Mouse (Mus musculus) CH12.LX (cell line): ENCODE data around the gene Clnk.

Experiments used
- CHD2 ChIP-seq: IDR thresholded peaks from 2 replicates; pipeline ENCODE4 v1.6.1; 2011; ENCODE audit warnings: low read length, improper control_type of control experiment
- CTCF ChIP-seq, 2 experiments: IDR thresholded peaks in 1 of 2; conservative IDR thresholded peaks in 1 of 2; 2 replicates each; pipeline ENCODE4 v1.5.1; 2011 to 2012; ENCODE audit warnings: low read depth in 2 of 2, low read length in 2 of 2, improper control_type of control experiment in 1 of 2, inconsistent platforms in 1 of 2, mild to moderate bottlenecking in 1 of 2, moderate library complexity in 1 of 2
- EP300 ChIP-seq: IDR thresholded peaks from 2 replicates; pipeline ENCODE4 v1.6.1; 2011; ENCODE audit warnings: low read length, improper control_type of control experiment
- HCFC1 ChIP-seq: IDR thresholded peaks from 2 replicates; pipeline ENCODE4 v1.6.1; 2012; ENCODE audit warnings: low read depth, mild to moderate bottlenecking, inconsistent platforms, low read length, improper control_type of control experiment
- MAX ChIP-seq: IDR thresholded peaks from 2 replicates; pipeline ENCODE4 v1.6.1; 2011; ENCODE audit warnings: low read length, improper control_type of control experiment
- NELFE ChIP-seq: IDR thresholded peaks from 2 replicates; pipeline ENCODE4 v1.6.1; 2011; ENCODE audit warnings: low read depth, low read length, improper control_type of control experiment
- POLR2A ChIP-seq: IDR thresholded peaks from 2 replicates; pipeline ENCODE4 v1.6.1; 2011; ENCODE audit warnings: low read depth, mild to moderate bottlenecking, improper control_type of control experiment, low read length
- POLR2AphosphoS2 ChIP-seq: IDR thresholded peaks from 2 replicates; pipeline ENCODE4 v1.6.1; 2011; ENCODE audit warnings: low read depth, low read length, improper control_type of control experiment
- USF1 ChIP-seq: IDR thresholded peaks from 2 replicates; pipeline ENCODE4 v1.6.1; 2014; ENCODE audit warnings: low read depth, mild to moderate bottlenecking, inconsistent platforms, low read length, improper control_type of control experiment
- ZMIZ1 ChIP-seq: IDR thresholded peaks from 2 replicates; pipeline ENCODE4 v1.6.1; 2012; ENCODE audit warnings: low read depth, mild to moderate bottlenecking, inconsistent platforms, low read length, improper control_type of control experiment

DNA sequence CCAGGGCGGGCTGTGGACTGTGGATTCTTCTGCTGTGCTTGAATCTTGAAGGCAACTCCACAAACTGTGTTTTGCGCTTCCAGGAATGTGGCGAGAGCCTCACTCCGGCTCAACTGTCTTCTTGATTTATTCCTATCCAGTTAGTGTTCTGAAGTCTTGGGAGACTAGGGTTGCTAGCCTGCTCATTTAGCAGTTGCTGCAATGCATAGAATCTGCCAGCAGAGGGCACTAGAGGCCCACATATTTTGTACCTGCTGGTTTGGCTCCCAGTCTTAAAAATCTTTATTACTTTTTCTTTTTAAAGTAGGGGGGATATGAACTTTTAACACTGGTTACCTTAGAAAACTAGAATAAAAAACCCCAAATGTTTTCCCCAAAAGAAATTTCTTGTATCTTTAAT lies 94.8 kb downstream of the Clnk start:
- no peak for TF ChIP-seq ZMIZ1
- no peak for TF ChIP-seq POLR2A
- peak; percentile 66 to 78 for TF ChIP-seq CTCF (conservative IDR thresholded peaks at IDR 0.05 in 1 of 2, IDR thresholded peaks at IDR 0.05 in 1 of 2; ENCODE audit: low read depth in 2 of 2, low read length in 2 of 2)
- TF ChIP-seq NELFE, result no peak
- no peak for TF ChIP-seq POLR2AphosphoS2
- no peak for TF ChIP-seq EP300
- TF ChIP-seq USF1, result no peak
- no peak for TF ChIP-seq MAX
- TF ChIP-seq HCFC1, result no peak
- no peak for TF ChIP-seq CHD2
